Mouse (Mus musculus): ENCODE results near the gene Erich4.

DNA sequence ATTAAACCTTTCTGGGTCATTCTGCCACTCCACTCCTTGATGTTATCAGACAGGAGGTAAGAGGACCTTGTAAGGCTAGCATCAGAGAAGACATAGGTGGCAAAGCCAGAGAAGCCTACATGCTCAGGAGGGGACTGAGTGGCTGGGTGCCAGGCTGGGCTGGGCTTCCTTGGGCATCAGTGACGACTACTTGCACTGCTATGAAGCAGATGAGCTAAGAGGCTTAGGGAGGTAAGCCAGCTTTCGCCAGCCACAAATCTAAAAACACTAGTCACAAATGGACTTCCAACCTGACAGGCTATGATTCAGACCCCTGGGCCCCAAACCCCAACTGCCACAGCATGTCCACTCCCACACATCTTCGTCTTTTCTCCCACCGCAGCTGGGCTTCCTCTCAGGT is 28.9 kb upstream of the Erich4 start:
- TF ChIP-seq EP300 (IDR thresholded peaks at IDR 0.05; ENCODE audit: low read depth) (no peak), CTCF (IDR thresholded peaks at IDR 0.05; ENCODE audit: low read depth) (no peak)

All from heart, postnatal 0 days (tissue).